Mouse (Mus musculus) ES-E14 (cell line): ENCODE results near the gene Pkd1l3. TPM values are rescaled to one million over a fixed set of nuclear protein-coding genes. Genes with fewer than 3 reads are reported as not detected.

ENCODE experiments used
- DNase-seq: peaks from one replicate; pipeline ENCODE4 v3.0.0-alpha.2; 2013; ENCODE audit warnings: low read depth, low spot score
- H3K27ac ChIP-seq: 2 replicates; pipeline ENCODE4 v1.5.1; 2012; ENCODE audit warnings: low read depth, mild to moderate bottlenecking, low read length, moderate library complexity, mixed read lengths; ENCODE audit not compliant: poor library complexity, insufficient read depth, severe bottlenecking
- H3K36me3 ChIP-seq: 2 replicates; pipeline ENCODE4 v1.6.1; 2012; ENCODE audit warnings: mild to moderate bottlenecking, low read length, moderate library complexity, mixed read lengths; ENCODE audit not compliant: control insufficient read depth, poor library complexity, insufficient read depth, severe bottlenecking
- H3K4me1 ChIP-seq, 2 experiments: fragments of 150-350 bp in 1 of 2; sonication (generic) in 1 of 2; 2 replicates each; pipeline ENCODE4 v1.6.1; 2012; ENCODE audit warnings: low read length in 2 of 2, mild to moderate bottlenecking in 1 of 2, mixed read lengths in 1 of 2; ENCODE audit not compliant: control insufficient read depth in 2 of 2, insufficient read depth in 2 of 2, poor library complexity in 1 of 2
- H3K4me3 ChIP-seq, 2 experiments: fragments of 150-350 bp in 1 of 2; sonication (generic) in 1 of 2; 2 replicates each; pipeline ENCODE4 v1.5.1; 2012; ENCODE audit warnings: low read length in 2 of 2, low read depth in 1 of 2, mild to moderate bottlenecking in 1 of 2, mixed read lengths in 1 of 2; ENCODE audit not compliant: insufficient read depth in 1 of 2, poor library complexity in 1 of 2, severe bottlenecking in 1 of 2
- H3K9ac ChIP-seq: 2 replicates; pipeline ENCODE4 v1.6.1; 2012; ENCODE audit warnings: low read depth, mild to moderate bottlenecking, low read length, mixed read lengths; ENCODE audit not compliant: poor library complexity, insufficient read depth, severe bottlenecking
- H3K9me3 ChIP-seq: fragments of 150-350 bp; sonication (generic); 2 replicates; pipeline ENCODE4 v1.6.1; 2012; ENCODE audit warnings: low read depth, mild to moderate bottlenecking, low read length; ENCODE audit not compliant: control insufficient read depth, insufficient read depth
- CHD2 ChIP-seq: IDR thresholded peaks from 2 replicates; pipeline ENCODE4 v1.6.1; 2014; ENCODE audit warnings: mild to moderate bottlenecking, low read depth, low read length, inconsistent platforms
- HCFC1 ChIP-seq: IDR thresholded peaks from 2 replicates; pipeline ENCODE4 v1.6.1; 2012; ENCODE audit warnings: low read length, inconsistent platforms, borderline replicate concordance; ENCODE audit not compliant: insufficient read depth
- MAFK ChIP-seq: IDR thresholded peaks from 2 replicates; pipeline ENCODE4 v1.6.1; 2014; ENCODE audit warnings: mild to moderate bottlenecking, low read depth, low read length, inconsistent platforms; ENCODE audit not compliant: insufficient read depth
- ZC3H11A ChIP-seq: IDR thresholded peaks from 2 replicates; pipeline ENCODE4 v1.6.1; 2012; ENCODE audit warnings: low read depth, mild to moderate bottlenecking, inconsistent platforms, low read length, borderline replicate concordance
- ZNF384 ChIP-seq: IDR thresholded peaks from 2 replicates; pipeline ENCODE4 v1.6.1; 2012; ENCODE audit warnings: low read depth, low read length, inconsistent platforms
- in situ Hi-C, 2 experiments: fragments of 600-800 bp; cut with MboI; formaldehyde crosslinking; loops; one replicate each; pipeline ENCODE4 v1.15.1; 2025; ENCODE audit warnings: low sequenced_read_pairs in 2 of 2, inconsistent platforms in 1 of 2; ENCODE audit not compliant: unreplicated experiment in 2 of 2
- total RNA-seq: library from RNA; depleted of rRNA; stranded (reverse); fragments of 300-350 nt; gene quantifications from 2 replicates; pipeline ENCODE4 v1.2.3, GENCODE M21; 2012

The Pkd1l3 gene
- total RNA-seq, 1 experiment = 0.54 TPM

- TF ChIP-seq ZC3H11A (no peak), CHD2 (peak; percentile 77), ZNF384 (0 out of 2 replicates have a peak, but pooled peaks have one; percentile 11), HCFC1 (peak; percentile 72; the same call in 1 of the 2 replicates), MAFK (no peak)
- in situ Hi-C loops = no loop called here
- Histone ChIP-seq H3K4me1 (peaks cover 0 to 8% of the 10 kb centered on the region in 2 experiments; a peak in 1 of 4 replicates), H3K4me3 (peak within 1 kb of the TSS; percentile 73 to 87), H3K27ac (peak within 1 kb of the TSS; percentile 69), H3K9ac (peak within 1 kb of the TSS; percentile 96), H3K36me3 (no peaks in the 10 kb centered on the region), H3K9me3 (no peaks in the 10 kb centered on the region)
- DNase-seq = peak; percentile 99
These were observed 79.0 kb downstream of the Pkd1l3 start, which contains the start of gene Ist1 for GRCm38 (mm10) chr8:109693146-109693900. Gene Ist1 (minus strand): TSS chr8:109693260.

GRCm38 (mm10) chr8:109694154-109694553, 79.8 kb downstream of the Pkd1l3 start:
- Histone ChIP-seq H3K36me3 (no peaks in the 10 kb centered on the region), H3K9ac (no peak overlapping the region), H3K4me1 (peaks cover 0 to 8% of the 10 kb centered on the region in 2 experiments; a peak in 1 of 4 replicates), H3K9me3 (no peaks in the 10 kb centered on the region), H3K27ac (no peak overlapping the region), H3K4me3 (peak overlapping the region in 1 of 2 experiments; percentile 73; a peak in 2 of 4 replicates)
- TF ChIP-seq CHD2 = no peak
- no peak for TF ChIP-seq HCFC1
- no peak for TF ChIP-seq ZNF384
- no peak for TF ChIP-seq MAFK
- no peak for TF ChIP-seq ZC3H11A
- in situ Hi-C loops = no loop called here
- DNase-seq = no peak

- TF ChIP-seq ZNF384 = no peak
- TF ChIP-seq CHD2 = no peak
- no peak for TF ChIP-seq MAFK
- no peak for TF ChIP-seq HCFC1
- TF ChIP-seq ZC3H11A = no peak
- in situ Hi-C loops = no loop called here
- Histone ChIP-seq H3K4me3 (no peak overlapping the region), H3K27ac (no peak overlapping the region), H3K36me3 (no peaks in the 10 kb centered on the region), H3K9me3 (no peaks in the 10 kb centered on the region), H3K9ac (no peak overlapping the region), H3K4me1 (0 out of 4 replicates have a peak, but pooled peaks cover 0 to 5% of the 10 kb centered on the region in 2 experiments)
- no peak for DNase-seq
These were observed 83.4 kb downstream of the Pkd1l3 start for GRCm38 (mm10) chr8:109697754-109698153.

GRCm38 (mm10) chr8:109698477-109698876, 84.2 kb downstream of the Pkd1l3 start:
- H3K36me3 ChIP-seq = no peaks in the 10 kb centered on the region
- in situ Hi-C loops = no loop called here

More at GRCm38 (mm10) chr8:109698477-109698876, 84.2 kb downstream of the Pkd1l3 start:
- TF ChIP-seq HCFC1 = no peak
- no peak for TF ChIP-seq CHD2
- TF ChIP-seq ZC3H11A = no peak
- no peak for TF ChIP-seq ZNF384
- no peak for TF ChIP-seq MAFK
- DNase-seq = no peak
- Histone ChIP-seq H3K27ac (no peak overlapping the region), H3K9me3 (no peaks in the 10 kb centered on the region), H3K4me1 (0 out of 4 replicates have a peak, but pooled peaks cover 0 to 5% of the 10 kb centered on the region in 2 experiments), H3K9ac (no peak overlapping the region), H3K4me3 (no peak overlapping the region)
